Mouse (Mus musculus): ENCODE data around the gene Rpp38.

The Rpp38 gene

GRCm38 (mm10) chr2:3285709-3286108, 46.7 kb downstream of the Rpp38 start:
- DNase-seq (ENCODE audit: low spot score in 2 of 2): no peak

- no peak for DNase-seq (ENCODE audit: low spot score in 2 of 2)
Observed at GRCm38 (mm10) chr2:3285181-3285530, 47.3 kb downstream of the Rpp38 start.

GRCm38 (mm10) chr2:3284473-3285180, 47.8 kb downstream of the Rpp38 start:
- DNase-seq (ENCODE audit: low spot score in 2 of 2): peak; percentile 36 to 67

GRCm38 (mm10) chr2:3283602-3284472, 48.6 kb downstream of the Rpp38 start, which contains the start of gene Nmt2:
Gene Nmt2 (plus strand): TSS chr2:3284212.
- DNase-seq (ENCODE audit: low spot score in 2 of 2): peak; percentile 97 to 100

- no peak for DNase-seq (ENCODE audit: low spot score in 2 of 2)
Observed at GRCm38 (mm10) chr2:3282866-3283601, 49.4 kb downstream of the Rpp38 start.

GRCm38 (mm10) chr2:3281311-3281710, 51.1 kb downstream of the Rpp38 start:
- no peak for DNase-seq (ENCODE audit: low spot score in 2 of 2)

All from spleen, postnatal 10 days (tissue).